Mouse (Mus musculus) ES-E14 (cell line): Measurements from ENCODE around the gene Piezo1.

ENCODE experiments used
- CHD2 ChIP-seq: IDR thresholded peaks from 2 replicates; pipeline ENCODE4 v1.6.1; 2014; ENCODE audit warnings: mild to moderate bottlenecking, low read depth, low read length, inconsistent platforms
- HCFC1 ChIP-seq: IDR thresholded peaks from 2 replicates; pipeline ENCODE4 v1.6.1; 2012; ENCODE audit warnings: low read length, inconsistent platforms, borderline replicate concordance; ENCODE audit not compliant: insufficient read depth
- ZC3H11A ChIP-seq: IDR thresholded peaks from 2 replicates; pipeline ENCODE4 v1.6.1; 2012; ENCODE audit warnings: low read depth, mild to moderate bottlenecking, inconsistent platforms, low read length, borderline replicate concordance
- ZNF384 ChIP-seq: IDR thresholded peaks from 2 replicates; pipeline ENCODE4 v1.6.1; 2012; ENCODE audit warnings: low read depth, low read length, inconsistent platforms

DNA sequence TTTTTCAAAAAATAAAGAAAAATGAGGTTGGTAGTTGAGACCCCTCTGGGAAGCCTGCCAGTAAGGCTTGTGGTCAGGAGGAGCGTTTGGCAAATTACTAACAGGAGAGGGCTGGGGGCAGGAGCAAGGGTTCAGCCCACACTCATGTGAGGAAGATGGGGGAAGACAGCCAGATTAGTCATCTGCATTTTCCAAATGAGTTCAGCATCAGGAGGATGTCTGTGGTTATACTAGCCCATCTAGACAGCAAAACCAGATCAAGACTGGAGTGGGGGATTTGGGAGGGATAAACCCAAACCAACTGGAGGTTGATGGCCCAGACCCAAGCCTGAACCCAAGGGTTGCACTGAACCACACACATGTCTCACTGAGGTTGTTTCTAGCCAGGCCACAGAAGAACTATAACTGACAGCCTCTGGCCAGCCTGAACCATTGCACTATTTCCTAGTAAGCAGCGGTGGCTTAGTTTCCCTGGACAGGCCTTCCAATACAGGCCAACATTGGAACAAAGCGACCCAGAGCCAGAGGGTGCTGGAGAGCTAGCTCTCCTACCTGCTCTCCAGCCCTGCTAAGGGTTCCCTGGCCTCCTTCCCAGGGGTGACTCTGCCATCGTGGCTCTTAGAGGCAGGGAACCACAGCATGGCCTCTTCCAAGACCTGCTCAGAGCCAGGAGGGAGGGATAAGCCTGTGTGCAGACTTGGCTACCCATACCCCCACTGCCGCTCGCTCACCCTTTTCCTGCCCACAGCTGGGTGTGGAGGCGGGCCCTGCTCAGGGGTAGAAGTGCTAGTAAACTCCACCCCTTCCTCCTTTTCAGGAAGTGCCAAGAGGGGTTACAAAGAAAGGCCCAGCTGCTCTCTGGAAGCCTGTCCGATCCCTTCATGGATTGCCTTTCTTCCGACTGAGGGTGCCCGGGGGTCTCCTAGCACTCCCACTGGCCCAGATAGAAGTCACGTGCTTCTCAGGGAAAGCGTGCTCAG, 5.2 kb upstream of the Piezo1 start:
- TF ChIP-seq HCFC1 (no peak), ZC3H11A (no peak), CHD2 (no peak), ZNF384 (no peak)
